Mouse (Mus musculus): Measurements from ENCODE around the gene Slc35c2. TPM values are rescaled to one million over a fixed set of nuclear protein-coding genes. Genes with fewer than 3 reads are reported as not detected.
A peak's percentile ranks its signal among the peaks of the same experiment; 100 is the strongest.

Gene Slc35c2
- polyA plus RNA-seq, 1 experiment: 64.1 TPM

GRCm38 (mm10) chr2:165242575-165242974, 45.1 kb downstream of the Slc35c2 start:
- Histone ChIP-seq H3K36me3 (ENCODE audit: control insufficient read depth, insufficient read depth, low read length) (no peaks in the 10 kb centered on the region), H3K4me3 (ENCODE audit: insufficient read depth, low read depth, low read length) (no peak overlapping the region), H3K27me3 (replicated peaks; ENCODE audit: control insufficient read depth, insufficient read depth, low read length) (no peaks in the 10 kb centered on the region; the same call in 1 of the 2 replicates), H3K27ac (ENCODE audit: insufficient read depth, low read depth, low read length) (no peak overlapping the region), H3K4me1 (ENCODE audit: control insufficient read depth, insufficient read depth, low read length) (no peaks in the 10 kb centered on the region)
- DNase-seq: no peak
- no peak for TF ChIP-seq POLR2A (IDR thresholded peaks at IDR 0.05; ENCODE audit: low read depth, low read length)
- no peak for TF ChIP-seq CTCF (conservative IDR thresholded peaks at IDR 0.05; ENCODE audit: insufficient read depth, insufficient read length, low read depth, low read length)
- WGBS: 6% methylated on average over 13 of the region's 13 CpGs

- no peak overlapping the region for H3K4me3 ChIP-seq (ENCODE audit: insufficient read depth, low read depth, low read length)
- no peak overlapping the region for H3K27ac ChIP-seq (ENCODE audit: insufficient read depth, low read depth, low read length)
- no peaks in the 10 kb centered on the region for H3K4me1 ChIP-seq (ENCODE audit: control insufficient read depth, insufficient read depth, low read length)
- no peaks in the 10 kb centered on the region for H3K36me3 ChIP-seq (ENCODE audit: control insufficient read depth, insufficient read depth, low read length)
- H3K27me3 ChIP-seq (replicated peaks; ENCODE audit: control insufficient read depth, insufficient read depth, low read length): no peaks in the 10 kb centered on the region; the same call in 1 of the 2 replicates
- TF ChIP-seq POLR2A (IDR thresholded peaks at IDR 0.05; ENCODE audit: low read depth, low read length): no peak
- no peak for TF ChIP-seq CTCF (conservative IDR thresholded peaks at IDR 0.05; ENCODE audit: insufficient read depth, insufficient read length, low read depth, low read length)
- WGBS: 61% methylated on average over 7 of the region's 7 CpGs
- no peak for DNase-seq
Observed at GRCm38 (mm10) chr2:165241786-165242185, 45.9 kb downstream of the Slc35c2 start.

- Histone ChIP-seq H3K36me3 (ENCODE audit: control insufficient read depth, insufficient read depth, low read length) (no peaks in the 10 kb centered on the region), H3K4me1 (ENCODE audit: control insufficient read depth, insufficient read depth, low read length) (no peaks in the 10 kb centered on the region), H3K27ac (ENCODE audit: insufficient read depth, low read depth, low read length) (no peak overlapping the region), H3K27me3 (replicated peaks; ENCODE audit: control insufficient read depth, insufficient read depth, low read length) (no peaks in the 10 kb centered on the region; the same call in 1 of the 2 replicates), H3K4me3 (ENCODE audit: insufficient read depth, low read depth, low read length) (no peak overlapping the region)
- 25% methylated on average over 8 of the region's 8 CpGs for WGBS
- no peak for DNase-seq
- no peak for TF ChIP-seq CTCF (conservative IDR thresholded peaks at IDR 0.05; ENCODE audit: insufficient read depth, insufficient read length, low read depth, low read length)
- TF ChIP-seq POLR2A (IDR thresholded peaks at IDR 0.05; ENCODE audit: low read depth, low read length): no peak
Observed at GRCm38 (mm10) chr2:165240371-165240770, 47.3 kb downstream of the Slc35c2 start.

GRCm38 (mm10) chr2:165239533-165240144, 48.0 kb downstream of the Slc35c2 start:
- no peaks in the 10 kb centered on the region for H3K4me1 ChIP-seq (ENCODE audit: control insufficient read depth, insufficient read depth, low read length)
- H3K36me3 ChIP-seq (ENCODE audit: control insufficient read depth, insufficient read depth, low read length): no peaks in the 10 kb centered on the region
- H3K27me3 ChIP-seq (replicated peaks; ENCODE audit: control insufficient read depth, insufficient read depth, low read length): no peaks in the 10 kb centered on the region; the same call in none of the 2 replicates
- DNase-seq: no peak
- H3K4me3 ChIP-seq (ENCODE audit: insufficient read depth, low read depth, low read length): no peak overlapping the region
- H3K27ac ChIP-seq (ENCODE audit: insufficient read depth, low read depth, low read length): no peak overlapping the region
- no peak for TF ChIP-seq POLR2A (IDR thresholded peaks at IDR 0.05; ENCODE audit: low read depth, low read length)
- no peak for TF ChIP-seq CTCF (conservative IDR thresholded peaks at IDR 0.05; ENCODE audit: insufficient read depth, insufficient read length, low read depth, low read length)
- 16% methylated on average over 15 of the region's 15 CpGs for WGBS

- TF ChIP-seq CTCF (conservative IDR thresholded peaks at IDR 0.05; ENCODE audit: insufficient read depth, insufficient read length, low read depth, low read length) (no peak), POLR2A (IDR thresholded peaks at IDR 0.05; ENCODE audit: low read depth, low read length) (no peak)
- 10% methylated on average over 12 of the region's 12 CpGs for WGBS
- DNase-seq: no peak
- Histone ChIP-seq H3K27ac (ENCODE audit: insufficient read depth, low read depth, low read length) (no peak overlapping the region), H3K4me3 (ENCODE audit: insufficient read depth, low read depth, low read length) (no peak overlapping the region), H3K36me3 (ENCODE audit: control insufficient read depth, insufficient read depth, low read length) (no peaks in the 10 kb centered on the region), H3K27me3 (replicated peaks; ENCODE audit: control insufficient read depth, insufficient read depth, low read length) (no peaks in the 10 kb centered on the region; the same call in none of the 2 replicates), H3K4me1 (ENCODE audit: control insufficient read depth, insufficient read depth, low read length) (no peaks in the 10 kb centered on the region)
Observed at GRCm38 (mm10) chr2:165238416-165239145, 49.1 kb downstream of the Slc35c2 start.

- Histone ChIP-seq H3K27me3 (replicated peaks; ENCODE audit: control insufficient read depth, insufficient read depth, low read length) (no peaks in the 10 kb centered on the region; the same call in none of the 2 replicates), H3K4me3 (ENCODE audit: insufficient read depth, low read depth, low read length) (peak within 1 kb of the TSS; percentile 41), H3K4me1 (ENCODE audit: control insufficient read depth, insufficient read depth, low read length) (no peaks in the 10 kb centered on the region), H3K36me3 (ENCODE audit: control insufficient read depth, insufficient read depth, low read length) (no peaks in the 10 kb centered on the region), H3K27ac (ENCODE audit: insufficient read depth, low read depth, low read length) (no peak within 1 kb of the TSS)
- 2% methylated on average over 56 of the region's 60 CpGs for WGBS
- TF ChIP-seq POLR2A (IDR thresholded peaks at IDR 0.05; ENCODE audit: low read depth, low read length): no peak
- TF ChIP-seq CTCF (conservative IDR thresholded peaks at IDR 0.05; ENCODE audit: insufficient read depth, insufficient read length, low read depth, low read length): peak; percentile 32; the same call in 1 of the 2 replicates
- DNase-seq: peak; percentile 13
Observed at GRCm38 (mm10) chr2:165234613-165235291, 52.9 kb downstream of the Slc35c2 start, which contains the start of gene Cdh22. Gene Cdh22 (minus strand): TSS chr2:165234853.

- Histone ChIP-seq H3K4me1 (ENCODE audit: control insufficient read depth, insufficient read depth, low read length) (no peaks in the 10 kb centered on the region), H3K27ac (ENCODE audit: insufficient read depth, low read depth, low read length) (no peak overlapping the region), H3K36me3 (ENCODE audit: control insufficient read depth, insufficient read depth, low read length) (no peaks in the 10 kb centered on the region), H3K27me3 (replicated peaks; ENCODE audit: control insufficient read depth, insufficient read depth, low read length) (no peaks in the 10 kb centered on the region; the same call in none of the 2 replicates), H3K4me3 (ENCODE audit: insufficient read depth, low read depth, low read length) (peak overlapping the region; percentile 41; the same call in 1 of the 2 replicates)
- WGBS: under 1% methylated on average over 41 of the region's 41 CpGs
- no peak for TF ChIP-seq CTCF (conservative IDR thresholded peaks at IDR 0.05; ENCODE audit: insufficient read depth, insufficient read length, low read depth, low read length)
- no peak for TF ChIP-seq POLR2A (IDR thresholded peaks at IDR 0.05; ENCODE audit: low read depth, low read length)
- no peak for DNase-seq
Observed at GRCm38 (mm10) chr2:165234291-165234612, 53.4 kb downstream of the Slc35c2 start.
